Mouse (Mus musculus) liver, embryonic 11.5 days (tissue): ENCODE data around the gene Pnmt. TPM values are rescaled to one million over a fixed set of nuclear protein-coding genes. Genes with fewer than 3 reads are reported as not detected.
A peak's percentile ranks its signal among the peaks of the same experiment; 100 is the strongest.

Experiments
- ATAC-seq: fragments of 200-750 bp; cut with Nextera tagmentation; replicated peaks from 2 replicates; pipeline ENCODE4 v1.8.0; 2017; ENCODE audit warnings: moderate number of reproducible peaks, mild to moderate bottlenecking, moderate TSS enrichment, moderate library complexity; ENCODE audit not compliant: low FRiP score
- DNase-seq: peaks from one replicate; pipeline ENCODE4 v3.0.0-alpha.2; 2017; ENCODE audit warnings: low spot score
- H3K27ac ChIP-seq: fragments of 300-500 bp; sonication (generic); 2 replicates; pipeline ENCODE4 v1.5.1; 2014; ENCODE audit warnings: mild to moderate bottlenecking, low read depth, low read length, control low read depth
- H3K27me3 ChIP-seq: fragments of 300-500 bp; sonication (generic); replicated peaks from 2 replicates; pipeline ENCODE4 v1.6.1; 2014; ENCODE audit warnings: low read length, mixed read lengths; ENCODE audit not compliant: control insufficient read depth, insufficient read depth
- H3K36me3 ChIP-seq: fragments of 300-500 bp; sonication (generic); 2 replicates; pipeline ENCODE4 v1.6.1; 2014; ENCODE audit warnings: mild to moderate bottlenecking, low read length, moderate library complexity, mixed read lengths; ENCODE audit not compliant: control insufficient read depth, insufficient read depth
- H3K4me1 ChIP-seq: fragments of 300-500 bp; sonication (generic); replicated peaks from 2 replicates; pipeline ENCODE4 v1.6.1; 2014; ENCODE audit warnings: low read length, mixed read lengths; ENCODE audit not compliant: control insufficient read depth, insufficient read depth
- H3K4me2 ChIP-seq: fragments of 300-500 bp; sonication (generic); 2 replicates; pipeline ENCODE4 v1.6.1; 2014; ENCODE audit warnings: mild to moderate bottlenecking, control low read depth, moderate library complexity
- H3K4me3 ChIP-seq: fragments of 300-500 bp; sonication (generic); 2 replicates; pipeline ENCODE4 v1.5.1; 2014; ENCODE audit warnings: low read depth, low read length, control low read depth
- H3K9ac ChIP-seq: fragments of 300-500 bp; sonication (generic); 2 replicates; pipeline ENCODE4 v1.6.1; 2014; ENCODE audit warnings: low read depth, low read length, control low read depth
- H3K9me3 ChIP-seq: fragments of 300-500 bp; sonication (generic); 2 replicates; pipeline ENCODE4 v1.6.1; 2016; ENCODE audit warnings: low read length, inconsistent platforms, mixed read lengths; ENCODE audit not compliant: control insufficient read depth
- WGBS: fragments of 180-500 bp; shearing (Covaris S2); extraction: QIAGEN DNeasy Blood & Tissue Kit; methylation state at CpG from one replicate; pipeline ENCODE4 v1.1.7; 2014; 5-methylcytosine and 5-hydroxymethylcytosine counted together
- polyA plus RNA-seq: library from polyadenylated mRNA; unstranded; fragments of >200 nt; fragmentation: Nextera tagmentation; extraction: Ambion mirVana; gene quantifications from 2 replicates; pipeline ENCODE4 v1.2.1, GENCODE M21; 2014

Gene Pnmt
- polyA plus RNA-seq, 1 experiment from 2014 or later, result 0.53 TPM

- Histone ChIP-seq H3K27me3 (peaks cover 13% of the 10 kb centered on the region), H3K36me3 (no peaks in the 10 kb centered on the region), H3K27ac (peak overlapping the region; percentile 59; the same call in 1 of the 2 replicates), H3K9me3 (no peaks in the 10 kb centered on the region), H3K9ac (no peak overlapping the region), H3K4me1 (peaks cover 39% of the 10 kb centered on the region), H3K4me2 (no peak overlapping the region), H3K4me3 (no peak overlapping the region)
- DNase-seq (no peak), ATAC-seq (peak; percentile 32; the same call in 1 of the 2 replicates)
- 43% methylated on average over 4 of the region's 4 CpGs for WGBS
These were observed 8.8 kb downstream of the Pnmt start for GRCm38 (mm10) chr11:98395041-98395440.

GRCm38 (mm10) chr11:98397946-98398345, 11.7 kb downstream of the Pnmt start:
- Histone ChIP-seq H3K9ac (no peak overlapping the region), H3K4me3 (no peak overlapping the region), H3K4me2 (no peak overlapping the region), H3K36me3 (no peaks in the 10 kb centered on the region), H3K27me3 (no peaks in the 10 kb centered on the region), H3K4me1 (peaks cover 27% of the 10 kb centered on the region), H3K9me3 (no peaks in the 10 kb centered on the region), H3K27ac (no peak overlapping the region)
- ATAC-seq (no peak), DNase-seq (no peak)
- WGBS, result 88% methylated on average over 7 of the region's 7 CpGs

- no peaks in the 10 kb centered on the region for H3K36me3 ChIP-seq
- H3K9ac ChIP-seq, result peak within 1 kb of the TSS; percentile 83
- peaks cover 5% of the 10 kb centered on the region; the same call in 1 of the 2 replicates for H3K4me1 ChIP-seq
- ATAC-seq, result peak; percentile 89
- peak within 1 kb of the TSS; percentile 76 for H3K4me3 ChIP-seq
- peak within 1 kb of the TSS; percentile 82 for H3K4me2 ChIP-seq
- no peaks in the 10 kb centered on the region for H3K9me3 ChIP-seq
- H3K27me3 ChIP-seq, result no peaks in the 10 kb centered on the region; the same call in 1 of the 2 replicates
- DNase-seq, result peak; percentile 89
- WGBS, result under 1% methylated on average over 40 of the region's 40 CpGs
- peak within 1 kb of the TSS; percentile 92 for H3K27ac ChIP-seq
These were observed 14.0 kb downstream of the Pnmt start, which contains the start of gene Pgap3 for GRCm38 (mm10) chr11:98400161-98400726. TSS of gene Pgap3 (minus strand) at chr11:98400490.

GRCm38 (mm10) chr11:98400816-98401215, 14.6 kb downstream of the Pnmt start:
- peak overlapping the region; percentile 82 for H3K4me2 ChIP-seq
- peaks cover 4% of the 10 kb centered on the region; the same call in 1 of the 2 replicates for H3K4me1 ChIP-seq
- no peak overlapping the region; the same call in 1 of the 2 replicates for H3K27ac ChIP-seq
- no peaks in the 10 kb centered on the region for H3K36me3 ChIP-seq
- 54% methylated on average over 3 of the region's 3 CpGs for WGBS
- H3K4me3 ChIP-seq, result peak overlapping the region; percentile 76
- H3K9me3 ChIP-seq, result no peaks in the 10 kb centered on the region
- ATAC-seq (no peak), DNase-seq (no peak)
- no peaks in the 10 kb centered on the region; the same call in 1 of the 2 replicates for H3K27me3 ChIP-seq
- H3K9ac ChIP-seq, result peak overlapping the region; percentile 83

- Histone ChIP-seq H3K36me3 (no peaks in the 10 kb centered on the region), H3K4me2 (no peak overlapping the region), H3K4me3 (no peak overlapping the region), H3K27me3 (peaks cover 26% of the 10 kb centered on the region), H3K4me1 (peaks cover 10% of the 10 kb centered on the region), H3K27ac (no peak overlapping the region), H3K9me3 (no peaks in the 10 kb centered on the region), H3K9ac (no peak overlapping the region)
- DNase-seq, result no peak
- ATAC-seq, result no peak
- WGBS, result 80% methylated on average over 6 of the region's 6 CpGs
These were observed 20.4 kb downstream of the Pnmt start for GRCm38 (mm10) chr11:98406621-98407020.

GRCm38 (mm10) chr11:98408872-98409271, 22.6 kb downstream of the Pnmt start:
- Histone ChIP-seq H3K9ac (no peak overlapping the region), H3K27me3 (peaks cover 48% of the 10 kb centered on the region), H3K27ac (no peak overlapping the region), H3K36me3 (no peaks in the 10 kb centered on the region), H3K4me3 (no peak overlapping the region), H3K4me2 (peak overlapping the region; percentile 34), H3K9me3 (no peaks in the 10 kb centered on the region), H3K4me1 (peaks cover 10% of the 10 kb centered on the region)
- 58% methylated on average over 8 of the region's 8 CpGs for WGBS
- DNase-seq (no peak), ATAC-seq (no peak)

GRCm38 (mm10) chr11:98409341-98409822, 23.1 kb downstream of the Pnmt start:
- H3K9me3 ChIP-seq, result no peaks in the 10 kb centered on the region
- no peak overlapping the region for H3K4me3 ChIP-seq
- H3K36me3 ChIP-seq, result no peaks in the 10 kb centered on the region
- no peak overlapping the region for H3K27ac ChIP-seq
- H3K4me1 ChIP-seq, result peaks cover 12% of the 10 kb centered on the region
- 6% methylated on average over 9 of the region's 10 CpGs for WGBS
- ATAC-seq (no peak; the same call in 1 of the 2 replicates), DNase-seq (no peak)
- no peak overlapping the region for H3K9ac ChIP-seq
- peak overlapping the region; percentile 34 for H3K4me2 ChIP-seq
- peaks cover 53% of the 10 kb centered on the region for H3K27me3 ChIP-seq

- peak within 1 kb of the TSS; percentile 66 for H3K4me2 ChIP-seq
- ATAC-seq (no peak; the same call in 1 of the 2 replicates), DNase-seq (peak; percentile 70)
- H3K4me1 ChIP-seq, result peaks cover 15% of the 10 kb centered on the region
- peak within 1 kb of the TSS; percentile 80 for H3K27ac ChIP-seq
- H3K36me3 ChIP-seq, result no peaks in the 10 kb centered on the region
- 1% methylated on average over 39 of the region's 49 CpGs for WGBS
- H3K9ac ChIP-seq, result peak within 1 kb of the TSS; percentile 55
- peaks cover 66% of the 10 kb centered on the region for H3K27me3 ChIP-seq
- peak within 1 kb of the TSS; percentile 68 for H3K4me3 ChIP-seq
- no peaks in the 10 kb centered on the region for H3K9me3 ChIP-seq
These were observed 26.1 kb downstream of the Pnmt start, which contains the start of gene Erbb2 for GRCm38 (mm10) chr11:98412273-98412796. TSS of gene Erbb2 (plus strand) at chr11:98412470.
